Mouse (Mus musculus): ENCODE results near the gene Gkn1.
A peak's percentile ranks its signal among the peaks of the same experiment; 100 is the strongest.

GRCm38 (mm10) chr6:87386203-87386602 lies 35.5 kb upstream of the Gkn1 start:
- TF ChIP-seq CTCF (IDR thresholded peaks at IDR 0.05; ENCODE audit: low read depth, low read length) (peak; percentile 30), POLR2A (IDR thresholded peaks at IDR 0.05; ENCODE audit: insufficient read depth, low read length) (no peak)

Data from ES-Bruce4 (cell line).